In the genomic region with DNA sequence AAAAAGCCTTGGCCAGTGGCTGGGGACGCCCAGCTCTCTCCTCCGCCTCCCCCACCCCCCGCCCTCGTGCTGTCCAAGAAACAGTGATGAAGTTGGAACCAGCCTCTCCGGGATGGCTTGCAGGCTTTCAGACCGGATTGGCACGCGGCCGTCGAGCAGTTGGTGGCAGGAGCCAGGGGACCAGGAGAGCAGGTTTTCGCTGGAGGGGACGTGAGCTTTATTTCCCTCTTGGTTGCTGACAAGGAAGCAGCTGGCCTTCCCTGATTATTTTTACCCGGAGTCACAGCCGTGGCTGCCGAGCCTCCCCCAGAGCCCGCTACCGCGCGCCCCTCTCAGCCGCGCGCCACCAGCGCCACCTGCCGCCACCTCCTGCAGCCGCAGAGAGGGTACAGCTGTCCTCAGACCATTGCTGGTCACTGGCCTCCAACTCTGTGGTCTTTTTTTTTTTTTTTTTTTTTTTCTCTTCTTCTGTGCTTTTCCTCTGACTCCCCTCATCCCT, we compare ENCODE assay signal across 8 mouse cellular contexts. TPM values are rescaled to one million over a fixed set of nuclear protein-coding genes. Genes with fewer than 3 reads are reported as not detected.
DNase-seq lines count a peak whose midpoint lies in the region; ATAC-seq and TF ChIP-seq lines count a peak whose summit lies in the region.

No protein-coding gene starts in this region.

- no peaks in the 10 kb centered on the region; the same call in 1 of the 2 replicates for H3K4me1 ChIP-seq in hindbrain, embryonic 13.5 days (replicated peaks)

- H3K36me3 ChIP-seq in hindbrain, embryonic 13.5 days = no peaks in the 10 kb centered on the region

- H3K27ac ChIP-seq in hindbrain, embryonic 13.5 days = peak overlapping the region; percentile 55; the same call in 1 of the 2 replicates
- no peak overlapping the region for H3K27ac ChIP-seq in left cerebral cortex, adult 2 months

- no peaks in the 10 kb centered on the region for H3K9me3 ChIP-seq in hindbrain, embryonic 13.5 days

- peak; percentile 94 for ATAC-seq in hindbrain, embryonic 13.5 days (ENCODE audit: low FRiP score)

- peak; percentile 59 for DNase-seq in R1 (ENCODE audit: low read depth, low spot score)
- peak; percentile 80 for DNase-seq in cerebellum, adult 9-11 months
- DNase-seq in frontal cortex, postnatal 25 days (ENCODE audit: low spot score in 2 of 2) = peak; percentile 27 to 50
- peak; percentile 75 to 85 for DNase-seq in left cerebral cortex, adult 2 months (ENCODE audit: extremely low spot score in 1 of 2, low spot score in 2 of 2)
- DNase-seq in lung, postnatal 4 days = peak; percentile 82 to 84
- peak; percentile 75 to 81 for DNase-seq in right cerebral cortex, adult 2 months (ENCODE audit: low spot score in 2 of 2)
- peak; percentile 67 for DNase-seq in yolk sac, embryonic 10.5 days (ENCODE audit: low spot score)

- 1% methylated on average over 25 of the region's 25 CpGs for WGBS in hindbrain, embryonic 13.5 days

- peak; percentile 85 for TF ChIP-seq CTCF in left cerebral cortex, adult 2 months (IDR thresholded peaks at IDR 0.05)

- peak overlapping the region; percentile 40 for H3K4me3 ChIP-seq in hindbrain, embryonic 13.5 days
- peak overlapping the region; percentile 45 for H3K4me3 ChIP-seq in left cerebral cortex, adult 2 months

- intact Hi-C loops in left cerebral cortex, adult 2 months (cut with DNase I) = loop anchor here (1.0 to 5.0 kb wide), 3 partner anchors 14 to 841 kb away; a partner anchor contains a TSS

- H3K4me2 ChIP-seq in hindbrain, embryonic 13.5 days = peak overlapping the region; percentile 60

- 0 out of 2 replicates have a peak, but pooled peaks cover 6% of the 10 kb centered on the region for H3K27me3 ChIP-seq in hindbrain, embryonic 13.5 days

- peak overlapping the region; percentile 62 for H3K9ac ChIP-seq in hindbrain, embryonic 13.5 days

RNA-seq across cellular contexts. Expression of a gene that starts 14.5 kb away (rescaled TPM):
- polyA plus RNA-seq in hindbrain, embryonic 13.5 days (2015; fragmentation: Nextera tagmentation; extraction: Ambion mirVana) = 314 and 317 TPM in 2 replicates
- 100 to 1,000 TPM; 168 to 203 TPM for total RNA-seq in left cerebral cortex, adult 2 months (2021)

RNA-seq across cellular contexts. Expression of a gene that starts 56.0 kb away (rescaled TPM):
- 0.09 TPM in 1 of 2 replicates, not detected in the other for polyA plus RNA-seq in hindbrain, embryonic 13.5 days (2015; fragmentation: Nextera tagmentation; extraction: Ambion mirVana)
- total RNA-seq in left cerebral cortex, adult 2 months (2021) = under 1 TPM in 1 of 2 experiments, not detected in 1; 0.16 TPM
